Mouse (Mus musculus) small intestine, adult 2 months (tissue): ENCODE results near the gene Mnat1.

Experiments
- CTCF ChIP-seq: fragments of 200-500 bp; IDR thresholded peaks from 2 replicates; pipeline ENCODE4 v1.5.1; 2012; ENCODE audit warnings: low read depth, mild to moderate bottlenecking, control low read depth, inconsistent platforms, low read length, moderate library complexity, mixed read lengths; ENCODE audit not compliant: insufficient replicate concordance, insufficient read length; ENCODE audit errors: extremely low read depth
- POLR2A ChIP-seq: fragments of 200-500 bp; IDR thresholded peaks from 2 replicates; pipeline ENCODE4 v1.6.1; 2012; ENCODE audit warnings: low read depth, mild to moderate bottlenecking, control low read depth, inconsistent platforms, low read length, moderate library complexity

DNA sequence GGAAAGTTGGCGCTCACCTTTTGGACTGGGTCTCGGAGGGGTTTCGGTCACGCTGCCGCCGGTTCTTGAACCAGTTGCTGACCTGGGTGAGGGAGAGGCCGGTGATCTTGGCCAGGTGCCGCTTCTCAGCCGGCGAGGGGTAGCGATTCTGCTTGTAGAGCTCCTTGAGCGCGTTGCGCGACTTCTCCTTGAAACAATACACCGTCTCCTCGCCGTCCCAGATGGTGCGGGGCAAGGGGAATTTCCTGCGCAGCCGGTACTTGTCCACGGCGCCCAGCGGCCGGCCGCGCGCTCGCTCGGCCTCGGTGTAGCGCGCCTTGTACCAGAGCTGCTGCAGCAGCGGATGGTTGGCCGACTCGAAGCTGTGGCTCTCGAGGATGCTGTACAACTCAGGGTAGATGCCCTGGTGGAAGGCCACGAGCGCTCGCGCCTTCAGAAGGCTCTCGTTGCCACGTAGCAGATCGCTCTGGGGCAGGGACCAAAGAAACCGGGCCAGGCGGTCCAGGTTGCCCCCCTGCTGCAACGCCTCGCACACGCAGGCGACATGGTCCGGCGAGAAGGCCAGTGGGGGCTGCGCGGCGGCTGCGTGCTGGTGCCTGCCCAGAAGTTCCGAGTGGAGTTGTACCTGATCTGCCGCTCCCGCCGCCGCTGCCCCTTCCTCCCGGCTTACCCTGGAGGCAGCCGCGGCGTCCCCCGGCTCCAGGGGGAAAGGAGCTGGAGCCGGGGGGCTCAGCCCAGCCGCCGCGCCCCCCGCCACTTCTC, 11.0 kb upstream of the Mnat1 start:
- TF ChIP-seq CTCF = no peak
- TF ChIP-seq POLR2A = no peak
